Mouse (Mus musculus) brown adipose tissue, adult 24 weeks (tissue): ENCODE data around the gene Pklr. TPM values are rescaled to one million over a fixed set of nuclear protein-coding genes. Genes with fewer than 3 reads are reported as not detected.

Source experiments
- H3K27ac ChIP-seq: fragments of 200-500 bp; replicated peaks from 2 replicates; pipeline ENCODE4 v1.5.1; 2012; ENCODE audit warnings: low read depth, mild to moderate bottlenecking, low read length
- H3K4me1 ChIP-seq: fragments of 200-500 bp; 2 replicates; pipeline ENCODE4 v1.6.1; 2012; ENCODE audit warnings: low read length, mixed read lengths; ENCODE audit not compliant: control insufficient read depth, insufficient read depth, insufficient read length
- H3K4me3 ChIP-seq: fragments of 200-500 bp; 2 replicates; pipeline ENCODE4 v1.5.1; 2012; ENCODE audit warnings: low read depth, mild to moderate bottlenecking, low read length, moderate library complexity; ENCODE audit not compliant: insufficient read depth
- polyA plus RNA-seq: library from polyadenylated mRNA; stranded (reverse); fragments of >200 nt; gene quantifications from 2 replicates; pipeline ENCODE4 v1.2.4, GENCODE M21; 2012; ENCODE audit not compliant: missing spikeins, insufficient read depth, insufficient read length

The Pklr gene
- polyA plus RNA-seq, 1 experiment, result not detected

- H3K27ac ChIP-seq, result no peak overlapping the region
- H3K4me1 ChIP-seq, result no peaks in the 10 kb centered on the region; the same call in 1 of the 2 replicates
- H3K4me3 ChIP-seq, result no peak overlapping the region
Observed at GRCm38 (mm10) chr3:89187197-89187596, 51.3 kb downstream of the Pklr start.

DNA sequence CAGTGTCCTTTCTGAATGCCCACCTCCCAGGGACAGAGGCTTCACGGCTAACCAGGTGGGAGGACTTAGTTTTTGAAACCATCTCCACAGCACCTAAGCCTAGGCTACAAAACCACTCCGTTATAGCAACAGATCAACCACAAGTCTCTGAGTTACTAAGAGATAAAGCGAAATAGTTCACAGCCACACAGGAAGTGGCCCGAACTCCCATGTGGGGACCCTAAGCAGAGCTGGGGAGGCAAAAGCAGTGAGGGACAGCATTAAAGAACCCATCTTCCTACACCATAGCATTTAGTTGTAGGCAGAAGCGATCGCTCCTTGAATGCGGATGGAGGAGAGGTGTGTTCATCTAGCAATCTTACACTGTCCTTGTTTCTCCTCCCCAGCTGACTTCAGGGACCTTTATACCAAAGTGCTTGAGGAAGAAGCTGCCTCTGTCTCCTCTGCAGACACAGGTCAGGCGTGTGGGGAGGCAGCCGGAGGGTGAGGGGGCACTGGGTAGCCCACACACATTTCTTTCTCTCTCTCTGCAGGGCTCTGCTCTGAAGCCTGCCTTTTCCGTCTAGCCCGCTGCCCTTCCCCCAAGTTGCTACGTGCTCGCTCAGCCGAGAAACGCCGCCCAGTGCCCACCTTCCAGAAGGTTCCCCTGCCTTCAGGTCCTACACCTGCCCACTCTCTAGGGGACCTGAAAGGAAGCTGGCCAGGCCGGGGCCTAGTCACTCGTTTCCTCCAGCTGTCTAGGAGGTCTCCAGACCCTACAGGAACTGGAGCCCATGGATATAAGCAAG, 51.9 kb downstream of the Pklr start:
- H3K4me3 ChIP-seq, result no peak overlapping the region
- H3K4me1 ChIP-seq, result no peaks in the 10 kb centered on the region; the same call in 1 of the 2 replicates
- no peak overlapping the region for H3K27ac ChIP-seq

DNA sequence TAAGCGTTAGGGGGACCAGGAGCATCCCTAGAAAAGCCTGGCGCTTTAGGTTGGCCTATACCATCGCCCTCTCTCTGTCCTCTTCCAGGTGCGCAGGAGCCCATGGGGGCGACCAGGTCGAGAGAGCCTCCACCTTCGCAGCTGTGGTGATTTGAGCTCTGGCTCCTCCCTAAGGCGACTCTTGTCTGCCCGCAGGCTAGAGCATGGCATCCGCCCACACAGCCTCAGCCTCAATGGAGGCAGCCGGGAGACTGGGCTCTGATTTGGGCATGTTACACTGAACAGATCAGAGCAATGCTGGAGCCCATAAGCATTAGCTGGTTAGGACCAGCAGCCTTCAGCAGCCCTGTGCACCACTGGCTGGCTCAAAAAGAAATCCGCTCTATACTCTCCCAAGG, 52.5 kb downstream of the Pklr start:
- Histone ChIP-seq H3K27ac (no peak overlapping the region), H3K4me1 (no peaks in the 10 kb centered on the region; the same call in 1 of the 2 replicates), H3K4me3 (no peak overlapping the region)

GRCm38 (mm10) chr3:89190436-89190835, 54.5 kb downstream of the Pklr start:
- Histone ChIP-seq H3K4me3 (no peak overlapping the region), H3K27ac (no peak overlapping the region), H3K4me1 (no peaks in the 10 kb centered on the region; the same call in 1 of the 2 replicates)

DNA sequence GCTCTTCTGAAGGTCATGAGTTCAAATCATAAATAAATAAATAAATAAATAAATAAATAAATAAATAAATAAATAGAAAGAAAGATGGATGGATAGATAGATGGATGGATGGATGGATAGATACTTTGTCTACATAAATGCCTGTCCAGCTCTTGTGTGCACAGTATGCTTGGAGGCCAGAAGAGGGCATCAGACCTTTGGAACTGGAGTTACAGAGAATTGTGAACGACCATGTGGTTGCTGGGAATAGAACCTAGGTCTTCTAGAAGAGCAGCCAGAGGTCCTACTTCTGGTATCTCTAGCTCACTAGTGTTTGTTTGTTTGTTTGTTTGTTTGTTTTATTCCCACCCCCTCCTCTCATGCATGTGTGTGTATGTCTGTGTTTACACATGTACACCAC, 57.4 kb downstream of the Pklr start:
- Histone ChIP-seq H3K4me3 (no peak overlapping the region), H3K4me1 (no peaks in the 10 kb centered on the region), H3K27ac (no peak overlapping the region)

GRCm38 (mm10) chr3:89193853-89194252, 57.9 kb downstream of the Pklr start:
- Histone ChIP-seq H3K4me3 (no peak overlapping the region), H3K4me1 (no peaks in the 10 kb centered on the region), H3K27ac (no peak overlapping the region)

Other genes with a start within 250 kb of the Pklr start
- 6.1 and 9.3 TPM in 2 replicates for gene Msto1, start 222.1 kb upstream of the Pklr start, polyA plus RNA-seq
- gene Ash1l, start 185.5 kb upstream of the Pklr start, polyA plus RNA-seq, result 10.6 and 14.2 TPM in 2 replicates
- gene Dap3, start 185.0 kb upstream of the Pklr start, polyA plus RNA-seq, result 137 and 144 TPM in 2 replicates
- gene Rusc1, start 42.8 kb upstream of the Pklr start, polyA plus RNA-seq, result 9.4 and 16.7 TPM in 2 replicates
- gene Gm43738, start 35.0 kb upstream of the Pklr start, polyA plus RNA-seq, result not detected in 2 replicates
- gene Fdps, start 34.2 kb upstream of the Pklr start, polyA plus RNA-seq, result 127 and 135 TPM in 2 replicates
- gene Hcn3, start 24.1 kb downstream of the Pklr start, polyA plus RNA-seq, result not detected in 2 replicates
- gene Clk2, start 28.7 kb downstream of the Pklr start, polyA plus RNA-seq, result 14.3 TPM in 2 replicates
- 39.4 and 48.7 TPM in 2 replicates for gene Scamp3, start 41.3 kb downstream of the Pklr start, polyA plus RNA-seq
- 1.3 and 2.0 TPM in 2 replicates for gene Fam189b, start 47.0 kb downstream of the Pklr start, polyA plus RNA-seq
- gene Gba, start 66.8 kb downstream of the Pklr start, polyA plus RNA-seq, result 18.2 and 25.1 TPM in 2 replicates
- gene Thbs3, start 79.0 kb downstream of the Pklr start, polyA plus RNA-seq, result 5.6 and 8.9 TPM in 2 replicates
- gene Mtx1, start 90.9 kb downstream of the Pklr start, polyA plus RNA-seq, result 108 and 115 TPM in 2 replicates
- 0.75 and 0.83 TPM in 2 replicates for gene Muc1, start 92.9 kb downstream of the Pklr start, polyA plus RNA-seq
- gene Krtcap2, start 109.8 kb downstream of the Pklr start, polyA plus RNA-seq, result 57.6 and 64.8 TPM in 2 replicates
- gene Trim46, start 110.2 kb downstream of the Pklr start, polyA plus RNA-seq, result not detected in 2 replicates
- 125 and 130 TPM in 2 replicates for gene Dpm3, start 123.2 kb downstream of the Pklr start, polyA plus RNA-seq
- gene Slc50a1, start 134.4 kb downstream of the Pklr start, polyA plus RNA-seq, result 28.3 and 33.1 TPM in 2 replicates
- 5.6 and 6.3 TPM in 2 replicates for gene Efna1, start 145.0 kb downstream of the Pklr start, polyA plus RNA-seq
- gene Efna3, start 186.8 kb downstream of the Pklr start, polyA plus RNA-seq, result 0.44 TPM in 1 of 2 replicates, not detected in the other
- gene Efna4, start 201.9 kb downstream of the Pklr start, polyA plus RNA-seq, result 1.3 TPM in 1 of 2 replicates, not detected in the other
- 28.5 and 31.3 TPM in 2 replicates for gene Adam15, start 213.9 kb downstream of the Pklr start, polyA plus RNA-seq
- gene Dcst2, start 225.8 kb downstream of the Pklr start, polyA plus RNA-seq, result 1.2 and 1.6 TPM in 2 replicates
- 0.75 TPM in 1 of 2 replicates, not detected in the other for gene Dcst1, start 229.1 kb downstream of the Pklr start, polyA plus RNA-seq